Mouse (Mus musculus) limb, embryonic 10.5 days (tissue): ENCODE measurements around the gene Icmt. TPM values are rescaled to one million over a fixed set of nuclear protein-coding genes. Genes with fewer than 3 reads are reported as not detected.

Experiments used
- DNase-seq: peaks from one replicate; pipeline ENCODE4 v3.0.0-alpha.2; 2017; ENCODE audit warnings: low spot score
- H3K27ac ChIP-seq: fragments of 300-500 bp; sonication (generic); 2 replicates; pipeline ENCODE4 v1.5.1; 2016; ENCODE audit warnings: mild to moderate bottlenecking
- H3K27me3 ChIP-seq: fragments of 300-500 bp; sonication (generic); 2 replicates; pipeline ENCODE4 v1.6.1; 2016; ENCODE audit warnings: low read depth, mild to moderate bottlenecking; ENCODE audit not compliant: poor library complexity, severe bottlenecking
- H3K36me3 ChIP-seq: fragments of 300-500 bp; sonication (generic); 2 replicates; pipeline ENCODE4 v1.6.1; 2016; ENCODE audit warnings: mild to moderate bottlenecking, moderate library complexity
- H3K4me1 ChIP-seq: fragments of 300-500 bp; sonication (generic); 2 replicates; pipeline ENCODE4 v1.6.1; 2016
- H3K4me3 ChIP-seq: fragments of 300-500 bp; sonication (generic); 2 replicates; pipeline ENCODE4 v1.5.1; 2016; ENCODE audit warnings: mild to moderate bottlenecking, moderate library complexity
- H3K9me3 ChIP-seq: fragments of 300-500 bp; sonication (generic); replicated peaks from 2 replicates; pipeline ENCODE4 v1.6.1; 2016; ENCODE audit warnings: mild to moderate bottlenecking
- WGBS: fragments of 180-500 bp; shearing (Covaris S2); methylation state at CpG from one replicate; pipeline ENCODE4 v1.1.7; 2016; 5-methylcytosine and 5-hydroxymethylcytosine counted together
- polyA plus RNA-seq: library from polyadenylated mRNA; unstranded; fragments of >200 nt; fragmentation: Nextera tagmentation; extraction: Ambion mirVana; gene quantifications from 2 replicates; pipeline ENCODE4 v1.2.1, GENCODE M21; 2016

The Icmt gene
- polyA plus RNA-seq, 1 experiment from 2014 or later, result 33.9 TPM

GRCm38 (mm10) chr4:152266236-152266895 is 30.7 kb upstream of the Icmt start:
- DNase-seq, result no peak
- H3K27ac ChIP-seq, result no peak overlapping the region
- peaks cover 12% of the 10 kb centered on the region for H3K27me3 ChIP-seq
- H3K4me1 ChIP-seq, result peaks cover 50% of the 10 kb centered on the region
- no peak overlapping the region for H3K4me3 ChIP-seq
- 44% methylated on average over 10 of the region's 10 CpGs for WGBS
- H3K36me3 ChIP-seq, result no peaks in the 10 kb centered on the region
- H3K9me3 ChIP-seq, result no peaks in the 10 kb centered on the region

- H3K27me3 ChIP-seq, result peaks cover 18% of the 10 kb centered on the region
- no peak overlapping the region for H3K27ac ChIP-seq
- H3K4me3 ChIP-seq, result no peak overlapping the region
- DNase-seq, result no peak
- no peaks in the 10 kb centered on the region for H3K9me3 ChIP-seq
- no peaks in the 10 kb centered on the region for H3K36me3 ChIP-seq
- peaks cover 50% of the 10 kb centered on the region for H3K4me1 ChIP-seq
- WGBS, result 69% methylated on average over 13 of the region's 13 CpGs
Measured at GRCm38 (mm10) chr4:152267748-152268369, 29.2 kb upstream of the Icmt start.

GRCm38 (mm10) chr4:152269967-152270366 is 27.1 kb upstream of the Icmt start:
- peaks cover 38% of the 10 kb centered on the region for H3K27me3 ChIP-seq
- DNase-seq, result no peak
- H3K27ac ChIP-seq, result no peak overlapping the region
- H3K9me3 ChIP-seq, result no peaks in the 10 kb centered on the region
- H3K4me3 ChIP-seq, result no peak overlapping the region
- H3K36me3 ChIP-seq, result no peaks in the 10 kb centered on the region
- H3K4me1 ChIP-seq, result peaks cover 52% of the 10 kb centered on the region
- 87% methylated on average over 13 of the region's 13 CpGs for WGBS

GRCm38 (mm10) chr4:152270599-152270998 is 26.4 kb upstream of the Icmt start:
- WGBS, result 81% methylated on average over 9 of the region's 9 CpGs
- no peak for DNase-seq
- Histone ChIP-seq H3K4me1 (peaks cover 56% of the 10 kb centered on the region), H3K9me3 (no peaks in the 10 kb centered on the region), H3K27me3 (peaks cover 45% of the 10 kb centered on the region), H3K36me3 (no peaks in the 10 kb centered on the region), H3K4me3 (no peak overlapping the region), H3K27ac (no peak overlapping the region)

GRCm38 (mm10) chr4:152271334-152271733 is 25.7 kb upstream of the Icmt start:
- Histone ChIP-seq H3K4me1 (peaks cover 51% of the 10 kb centered on the region), H3K4me3 (no peak overlapping the region), H3K36me3 (no peaks in the 10 kb centered on the region), H3K27me3 (peaks cover 52% of the 10 kb centered on the region), H3K9me3 (no peaks in the 10 kb centered on the region), H3K27ac (no peak overlapping the region)
- 92% methylated on average over 11 of the region's 11 CpGs for WGBS
- no peak for DNase-seq

GRCm38 (mm10) chr4:152272006-152272405 is 25.0 kb upstream of the Icmt start:
- peaks cover 59% of the 10 kb centered on the region for H3K27me3 ChIP-seq
- no peaks in the 10 kb centered on the region for H3K36me3 ChIP-seq
- WGBS, result 70% methylated on average over 7 of the region's 7 CpGs
- peaks cover 55% of the 10 kb centered on the region for H3K4me1 ChIP-seq
- H3K4me3 ChIP-seq, result no peak overlapping the region
- DNase-seq, result no peak
- H3K9me3 ChIP-seq, result no peaks in the 10 kb centered on the region
- H3K27ac ChIP-seq, result peak overlapping the region; percentile 82; the same call in 1 of the 2 replicates

GRCm38 (mm10) chr4:152272449-152273049 is 24.5 kb upstream of the Icmt start:
- no peaks in the 10 kb centered on the region for H3K9me3 ChIP-seq
- peaks cover 64% of the 10 kb centered on the region for H3K27me3 ChIP-seq
- peak overlapping the region; percentile 82; the same call in 1 of the 2 replicates for H3K27ac ChIP-seq
- 30% methylated on average over 9 of the region's 9 CpGs for WGBS
- DNase-seq, result no peak
- H3K4me3 ChIP-seq, result 0 out of 2 replicates have a peak overlapping the region, but pooled peaks have one; percentile 71
- peaks cover 55% of the 10 kb centered on the region for H3K4me1 ChIP-seq
- no peaks in the 10 kb centered on the region for H3K36me3 ChIP-seq

- peaks cover 55% of the 10 kb centered on the region for H3K4me1 ChIP-seq
- H3K4me3 ChIP-seq, result peak overlapping the region; percentile 71
- H3K27me3 ChIP-seq, result peaks cover 64% of the 10 kb centered on the region
- no peaks in the 10 kb centered on the region for H3K9me3 ChIP-seq
- WGBS, result 34% methylated on average over 3 of the region's 3 CpGs
- H3K36me3 ChIP-seq, result no peaks in the 10 kb centered on the region
- peak overlapping the region; percentile 82 for H3K27ac ChIP-seq
- DNase-seq, result no peak
Measured at GRCm38 (mm10) chr4:152273191-152273590, 23.8 kb upstream of the Icmt start.

- Histone ChIP-seq H3K4me1 (peaks cover 55% of the 10 kb centered on the region), H3K27me3 (peaks cover 65% of the 10 kb centered on the region), H3K36me3 (no peaks in the 10 kb centered on the region), H3K4me3 (peak within 1 kb of the TSS; percentile 71), H3K9me3 (no peaks in the 10 kb centered on the region), H3K27ac (peak within 1 kb of the TSS; percentile 82)
- DNase-seq, result peak; percentile 66
- WGBS, result under 1% methylated on average over 48 of the region's 48 CpGs
Measured at GRCm38 (mm10) chr4:152273621-152274236, 23.3 kb upstream of the Icmt start, which contains the start of gene Gpr153. Gpr153 (plus strand) TSS chr4:152274232.

GRCm38 (mm10) chr4:152274681-152275131 is 22.3 kb upstream of the Icmt start:
- DNase-seq, result no peak
- Histone ChIP-seq H3K9me3 (no peaks in the 10 kb centered on the region), H3K4me3 (peak overlapping the region; percentile 71), H3K27me3 (peaks cover 73% of the 10 kb centered on the region), H3K36me3 (no peaks in the 10 kb centered on the region), H3K4me1 (peaks cover 53% of the 10 kb centered on the region), H3K27ac (peak overlapping the region; percentile 82)
- 2% methylated on average over 20 of the region's 20 CpGs for WGBS

GRCm38 (mm10) chr4:152276389-152277347 is 20.4 kb upstream of the Icmt start:
- H3K27me3 ChIP-seq, result peaks cover 82% of the 10 kb centered on the region
- H3K4me3 ChIP-seq, result no peak overlapping the region
- WGBS, result 51% methylated on average over 10 of the region's 10 CpGs
- DNase-seq, result no peak
- peaks cover 45% of the 10 kb centered on the region for H3K4me1 ChIP-seq
- H3K27ac ChIP-seq, result no peak overlapping the region
- no peaks in the 10 kb centered on the region for H3K9me3 ChIP-seq
- no peaks in the 10 kb centered on the region for H3K36me3 ChIP-seq

GRCm38 (mm10) chr4:152277916-152278315 is 19.1 kb upstream of the Icmt start:
- Histone ChIP-seq H3K4me1 (peaks cover 36% of the 10 kb centered on the region), H3K36me3 (no peaks in the 10 kb centered on the region), H3K4me3 (no peak overlapping the region), H3K27me3 (peaks cover 88% of the 10 kb centered on the region), H3K27ac (no peak overlapping the region), H3K9me3 (no peaks in the 10 kb centered on the region)
- no peak for DNase-seq
- 80% methylated on average over 2 of the region's 2 CpGs for WGBS
